Mouse (Mus musculus): ENCODE data around the gene Tmtc2.

Tmtc2 gene

GRCm38 (mm10) chr10:105165291-105165690 is 409.0 kb downstream of the Tmtc2 start:
- DNase-seq (ENCODE audit: low read depth), result no peak

- DNase-seq (ENCODE audit: low read depth), result no peak
These were observed 420.5 kb downstream of the Tmtc2 start for GRCm38 (mm10) chr10:105153789-105154188.

- no peak for DNase-seq (ENCODE audit: low read depth)
These were observed 429.9 kb downstream of the Tmtc2 start for GRCm38 (mm10) chr10:105144382-105144781.

GRCm38 (mm10) chr10:105142201-105142600 is 432.1 kb downstream of the Tmtc2 start:
- DNase-seq (ENCODE audit: low read depth), result no peak
